Mouse (Mus musculus) stomach, embryonic 15.5 days (tissue): Measurements from ENCODE around the gene Mcat. TPM values are rescaled to one million over a fixed set of nuclear protein-coding genes. Genes with fewer than 3 reads are reported as not detected.

ENCODE experiments used
- ATAC-seq: fragments of 200-750 bp; cut with Nextera tagmentation; 2 replicates; pipeline ENCODE4 v1.8.0; 2017; ENCODE audit warnings: low read depth, moderate number of reproducible peaks, moderate TSS enrichment; ENCODE audit not compliant: insufficient read depth, low FRiP score
- H3K27ac ChIP-seq: fragments of 300-500 bp; sonication (generic); 2 replicates; pipeline ENCODE4 v1.5.1; 2015; ENCODE audit warnings: mild to moderate bottlenecking, inconsistent platforms
- H3K27me3 ChIP-seq: fragments of 300-500 bp; sonication (generic); replicated peaks from 2 replicates; pipeline ENCODE4 v1.6.1; 2015; ENCODE audit warnings: inconsistent platforms
- H3K36me3 ChIP-seq: fragments of 300-500 bp; sonication (generic); 2 replicates; pipeline ENCODE4 v1.6.1; 2015; ENCODE audit warnings: inconsistent platforms
- H3K4me1 ChIP-seq: fragments of 300-500 bp; sonication (generic); 2 replicates; pipeline ENCODE4 v1.6.1; 2015; ENCODE audit warnings: inconsistent platforms
- H3K4me2 ChIP-seq: fragments of 300-500 bp; sonication (generic); 2 replicates; pipeline ENCODE4 v1.6.1; 2015; ENCODE audit warnings: mild to moderate bottlenecking, inconsistent platforms
- H3K4me3 ChIP-seq: fragments of 300-500 bp; sonication (generic); replicated peaks from 2 replicates; pipeline ENCODE4 v1.5.1; 2015; ENCODE audit warnings: inconsistent platforms
- H3K9ac ChIP-seq: fragments of 300-500 bp; sonication (generic); 2 replicates; pipeline ENCODE4 v1.6.1; 2015; ENCODE audit warnings: inconsistent platforms
- H3K9me3 ChIP-seq: fragments of 300-500 bp; sonication (generic); 2 replicates; pipeline ENCODE4 v1.6.1; 2016; ENCODE audit warnings: inconsistent platforms
- WGBS: fragments of 180-500 bp; shearing (Covaris S2); methylation state at CpG from one replicate; pipeline ENCODE4 v1.1.7; 2015; 5-methylcytosine and 5-hydroxymethylcytosine counted together
- polyA plus RNA-seq: library from polyadenylated mRNA; unstranded; fragments of >200 nt; fragmentation: Nextera tagmentation; extraction: Ambion mirVana; gene quantifications from 2 replicates; pipeline ENCODE4 v1.2.1, GENCODE M21; 2015

The Mcat gene
- polyA plus RNA-seq, 1 experiment from 2014 or later: 35.4 TPM

DNA sequence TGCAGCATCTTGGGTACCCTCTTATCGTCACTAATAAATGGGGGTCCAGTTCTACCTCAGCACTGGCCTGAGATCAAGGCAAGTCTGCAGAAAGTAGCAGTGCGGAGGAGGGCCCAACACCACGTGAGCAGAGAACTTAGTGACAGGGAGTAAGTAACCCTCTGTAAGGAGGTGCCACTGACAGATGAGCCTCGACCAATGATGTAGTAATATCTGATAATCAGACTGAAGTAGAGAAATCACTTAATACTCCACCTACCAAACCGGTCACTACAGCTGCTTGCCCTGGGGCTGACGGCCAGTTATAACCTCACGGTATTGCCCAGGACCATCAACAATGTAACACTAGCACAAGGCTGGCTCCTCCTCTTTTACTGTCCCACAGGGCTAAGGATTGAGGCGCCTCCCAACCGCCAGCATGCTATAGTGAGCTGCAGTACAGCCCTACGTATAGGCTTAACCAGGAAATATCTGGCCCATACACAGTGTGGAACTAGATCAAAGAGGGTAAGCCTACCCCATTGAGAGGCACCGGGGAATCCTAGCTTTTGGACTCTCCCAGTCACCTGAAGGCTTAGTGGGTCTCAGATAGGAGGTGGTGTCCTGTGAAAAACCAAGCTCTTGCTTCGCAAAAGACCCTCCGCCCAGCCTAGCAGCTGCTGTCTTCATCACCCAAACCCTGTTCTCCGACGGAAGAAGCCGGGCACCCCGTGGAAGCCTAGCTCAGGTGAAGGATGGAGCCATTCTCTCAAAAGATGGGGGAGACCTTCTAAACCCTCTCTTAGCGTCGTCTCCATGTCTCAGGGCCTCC is 30.3 kb upstream of the Mcat start:
- Histone ChIP-seq H3K27ac (peak overlapping the region; percentile 78), H3K4me3 (peak overlapping the region; percentile 87), H3K4me1 (peaks cover 22% of the 10 kb centered on the region), H3K4me2 (peak overlapping the region; percentile 88), H3K9me3 (no peaks in the 10 kb centered on the region), H3K9ac (peak overlapping the region; percentile 83), H3K36me3 (no peaks in the 10 kb centered on the region), H3K27me3 (no peaks in the 10 kb centered on the region)
- WGBS: 9% methylated on average over 19 of the region's 19 CpGs
- peak; percentile 68 for ATAC-seq

DNA sequence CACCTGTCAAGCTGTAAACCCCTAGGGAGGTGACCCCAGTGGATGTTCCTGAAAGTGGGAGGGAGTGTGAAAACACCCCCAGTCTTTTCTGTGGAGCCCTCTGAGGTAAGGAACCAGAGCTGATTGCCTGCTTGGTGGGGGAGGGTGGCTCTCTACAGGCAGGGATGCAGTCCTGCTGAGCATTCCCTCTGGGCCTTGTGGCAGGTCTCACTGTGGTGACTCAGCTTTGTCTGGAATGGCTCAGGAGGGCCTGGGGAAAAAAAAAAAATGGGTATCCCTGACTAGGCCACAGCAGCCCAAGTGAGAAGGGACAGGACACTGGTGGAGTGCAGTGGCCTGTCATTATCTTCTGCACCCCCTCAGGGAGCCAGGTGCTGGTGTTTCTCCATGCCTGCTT is 29.6 kb upstream of the Mcat start:
- H3K36me3 ChIP-seq: no peaks in the 10 kb centered on the region
- H3K9me3 ChIP-seq: no peaks in the 10 kb centered on the region
- no peak overlapping the region for H3K9ac ChIP-seq
- no peak for ATAC-seq
- peaks cover 22% of the 10 kb centered on the region for H3K4me1 ChIP-seq
- peak overlapping the region; percentile 78 for H3K27ac ChIP-seq
- H3K4me3 ChIP-seq: 0 out of 2 replicates have a peak overlapping the region, but pooled peaks have one; percentile 87
- no peaks in the 10 kb centered on the region for H3K27me3 ChIP-seq
- H3K4me2 ChIP-seq: peak overlapping the region; percentile 88

DNA sequence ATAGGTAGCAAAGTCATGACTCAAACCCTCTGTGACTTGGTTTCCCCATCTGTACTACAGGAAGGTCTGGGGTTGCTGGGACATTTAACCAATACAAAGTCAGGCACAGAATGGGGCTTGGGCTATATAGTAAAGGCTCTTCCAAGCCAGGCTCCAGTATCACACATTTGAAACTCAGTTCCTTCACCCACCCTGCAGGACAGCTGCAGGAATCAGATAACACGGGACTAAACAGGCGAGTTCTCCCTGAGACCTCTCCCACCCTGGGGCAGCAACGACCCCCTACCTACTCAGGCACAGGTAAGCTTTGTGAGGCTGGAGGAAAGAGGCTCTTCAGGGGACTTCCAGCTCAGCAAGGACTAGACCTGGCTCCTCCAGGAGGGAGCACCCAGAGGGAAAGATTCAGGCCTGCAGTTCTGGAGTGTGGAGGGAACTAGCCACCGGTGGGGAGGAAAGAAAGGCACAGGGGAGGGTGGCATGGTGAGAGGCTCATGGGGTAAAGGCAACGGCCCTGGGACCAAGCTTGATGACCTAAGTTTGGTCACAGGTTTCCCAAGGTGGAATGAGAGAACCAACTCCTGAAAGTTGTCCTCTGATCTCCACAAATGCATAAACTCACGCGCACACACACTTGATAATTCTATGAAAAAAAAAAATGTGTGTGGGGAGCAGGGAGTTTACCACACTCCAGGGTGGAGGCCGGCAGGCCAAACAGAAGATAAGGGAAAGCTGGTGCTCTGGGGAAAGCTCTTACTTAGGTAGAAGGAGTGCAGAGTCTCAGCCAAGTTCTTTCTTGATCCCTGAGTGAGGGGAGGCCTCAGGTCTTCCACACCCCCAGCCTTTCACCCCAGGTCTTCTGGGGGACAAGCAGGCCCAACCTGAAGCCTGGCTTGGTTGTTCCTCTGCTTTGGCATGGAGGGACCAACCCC is 28.9 kb upstream of the Mcat start:
- Histone ChIP-seq H3K9ac (no peak overlapping the region), H3K36me3 (no peaks in the 10 kb centered on the region), H3K4me3 (0 out of 2 replicates have a peak overlapping the region, but pooled peaks have one; percentile 87), H3K27me3 (no peaks in the 10 kb centered on the region), H3K9me3 (no peaks in the 10 kb centered on the region), H3K4me2 (peak overlapping the region; percentile 88), H3K27ac (peak overlapping the region; percentile 78), H3K4me1 (peaks cover 22% of the 10 kb centered on the region)
- WGBS: 52% methylated on average over 8 of the region's 8 CpGs
- peak; percentile 50; the same call in 1 of the 2 replicates for ATAC-seq

DNA sequence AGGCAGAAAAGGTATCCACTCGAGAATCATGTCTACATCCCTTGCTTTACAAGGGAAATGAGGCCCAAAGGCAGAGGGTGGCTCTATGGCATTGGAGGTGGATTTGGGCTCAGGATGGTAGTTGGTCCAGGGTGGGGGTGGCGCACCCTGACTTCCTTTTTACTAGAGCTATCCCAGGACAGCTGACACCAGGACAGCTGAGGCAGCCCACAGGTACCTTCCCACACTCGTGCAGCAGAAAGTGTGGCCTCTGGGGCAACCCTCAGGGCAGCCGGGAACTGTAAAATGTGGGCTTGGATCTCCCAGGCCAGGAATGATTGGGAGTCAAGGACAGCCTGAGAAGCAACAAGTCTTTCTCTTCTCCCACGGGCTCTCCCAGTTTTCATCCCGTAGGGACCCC is 28.2 kb upstream of the Mcat start:
- H3K27me3 ChIP-seq: no peaks in the 10 kb centered on the region
- no peak overlapping the region for H3K9ac ChIP-seq
- H3K9me3 ChIP-seq: no peaks in the 10 kb centered on the region
- H3K4me3 ChIP-seq: no peak overlapping the region
- peak overlapping the region; percentile 78; the same call in 1 of the 2 replicates for H3K27ac ChIP-seq
- H3K4me2 ChIP-seq: no peak overlapping the region
- 76% methylated on average over 6 of the region's 6 CpGs for WGBS
- H3K4me1 ChIP-seq: peaks cover 22% of the 10 kb centered on the region
- H3K36me3 ChIP-seq: peaks cover 6% of the 10 kb centered on the region
- no peak for ATAC-seq

DNA sequence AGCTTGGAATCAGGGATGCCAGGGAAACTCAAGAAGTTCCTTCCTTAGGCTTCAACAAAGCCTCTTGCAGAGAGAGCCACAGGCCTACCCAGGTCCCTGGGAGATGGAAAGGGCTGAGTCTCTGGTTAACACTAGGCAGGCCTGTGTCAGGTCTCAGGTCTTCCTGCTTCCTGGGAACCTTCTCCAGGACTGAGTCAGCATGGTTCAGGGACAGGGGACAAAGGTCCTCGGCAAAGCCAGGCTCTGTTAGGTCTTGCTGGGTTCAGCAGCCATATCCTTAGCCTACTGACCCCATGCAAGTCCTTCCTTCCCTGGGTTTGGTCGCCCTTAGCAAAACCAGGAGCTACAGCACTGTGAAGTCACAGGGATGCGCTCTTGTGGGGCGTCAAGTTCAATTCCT is 27.3 kb upstream of the Mcat start:
- H3K27me3 ChIP-seq: no peaks in the 10 kb centered on the region
- H3K4me2 ChIP-seq: no peak overlapping the region
- no peak for ATAC-seq
- no peak overlapping the region for H3K9ac ChIP-seq
- no peak overlapping the region for H3K27ac ChIP-seq
- H3K4me1 ChIP-seq: peaks cover 22% of the 10 kb centered on the region
- 93% methylated on average over 4 of the region's 4 CpGs for WGBS
- H3K9me3 ChIP-seq: no peaks in the 10 kb centered on the region
- no peak overlapping the region for H3K4me3 ChIP-seq
- peaks cover 15% of the 10 kb centered on the region for H3K36me3 ChIP-seq

DNA sequence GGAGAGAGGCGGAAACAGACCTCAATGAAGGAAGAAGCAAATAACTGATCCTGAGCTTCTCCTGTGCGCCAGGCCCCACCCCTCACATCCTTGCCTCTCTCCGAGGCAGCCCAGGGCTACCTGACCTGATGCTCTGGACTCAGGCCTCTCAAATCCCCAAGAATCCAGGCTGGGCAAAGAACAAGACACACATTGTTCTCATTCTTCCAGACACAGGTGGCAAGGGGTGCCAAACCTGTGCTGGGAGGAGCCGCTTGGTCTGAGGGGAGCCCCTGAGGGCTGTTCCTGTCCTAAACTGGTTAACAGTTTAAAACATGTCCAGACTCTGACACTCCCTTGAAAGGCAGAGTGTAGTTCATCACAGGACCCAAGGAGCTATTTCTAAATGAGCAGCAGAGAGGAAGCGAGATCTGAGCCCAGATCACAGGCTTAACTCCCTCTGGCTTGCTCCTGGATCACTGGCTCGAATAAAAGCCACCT is 21.2 kb upstream of the Mcat start:
- no peak overlapping the region for H3K9ac ChIP-seq
- H3K36me3 ChIP-seq: peaks cover 48% of the 10 kb centered on the region
- H3K9me3 ChIP-seq: no peaks in the 10 kb centered on the region
- WGBS: 86% methylated on average over 6 of the region's 6 CpGs
- H3K4me3 ChIP-seq: no peak overlapping the region
- no peak overlapping the region for H3K4me2 ChIP-seq
- no peaks in the 10 kb centered on the region for H3K27me3 ChIP-seq
- no peaks in the 10 kb centered on the region for H3K4me1 ChIP-seq
- ATAC-seq: no peak
- no peak overlapping the region for H3K27ac ChIP-seq

DNA sequence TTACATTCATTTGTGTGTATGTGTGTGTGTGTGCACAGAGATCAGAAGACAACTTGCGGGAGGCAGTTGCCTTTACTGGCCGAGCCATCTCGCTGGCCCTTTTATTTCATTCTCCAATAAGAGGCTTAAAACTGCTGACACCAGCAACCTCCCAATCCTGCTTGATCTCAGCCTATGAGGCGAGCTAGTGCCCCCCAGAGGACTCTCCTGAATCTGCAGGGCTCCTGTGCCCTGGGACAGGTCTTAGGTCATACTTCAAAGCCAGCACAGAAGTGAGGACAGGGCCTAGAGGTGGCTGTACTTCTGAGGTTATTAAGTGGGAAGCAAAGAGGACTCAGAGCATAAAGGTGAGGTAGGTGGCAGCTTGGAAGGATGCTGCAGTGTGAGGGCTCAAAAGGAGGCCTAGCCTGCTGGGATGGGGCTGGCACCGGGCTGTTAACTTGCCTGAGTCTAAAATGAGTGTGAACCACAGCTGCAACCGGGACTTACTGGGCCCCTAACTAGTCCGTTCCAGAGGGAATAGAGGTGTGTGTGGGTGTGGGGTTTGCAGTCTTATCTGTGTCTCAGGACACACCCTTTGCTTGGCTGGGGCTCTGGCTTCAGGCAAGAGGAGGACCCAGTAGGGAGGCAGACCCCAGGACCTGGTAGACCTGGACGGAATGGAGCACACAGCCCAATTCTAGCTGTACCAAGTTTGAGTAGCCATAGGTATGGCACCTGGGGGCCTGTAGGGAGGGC is 20.0 kb upstream of the Mcat start:
- ATAC-seq: peak; percentile 68; the same call in 1 of the 2 replicates
- no peaks in the 10 kb centered on the region for H3K27me3 ChIP-seq
- no peak overlapping the region for H3K9ac ChIP-seq
- WGBS: 71% methylated on average over 8 of the region's 8 CpGs
- H3K9me3 ChIP-seq: no peaks in the 10 kb centered on the region
- H3K36me3 ChIP-seq: peaks cover 58% of the 10 kb centered on the region
- no peak overlapping the region for H3K27ac ChIP-seq
- H3K4me2 ChIP-seq: no peak overlapping the region
- H3K4me1 ChIP-seq: no peaks in the 10 kb centered on the region
- H3K4me3 ChIP-seq: no peak overlapping the region

DNA sequence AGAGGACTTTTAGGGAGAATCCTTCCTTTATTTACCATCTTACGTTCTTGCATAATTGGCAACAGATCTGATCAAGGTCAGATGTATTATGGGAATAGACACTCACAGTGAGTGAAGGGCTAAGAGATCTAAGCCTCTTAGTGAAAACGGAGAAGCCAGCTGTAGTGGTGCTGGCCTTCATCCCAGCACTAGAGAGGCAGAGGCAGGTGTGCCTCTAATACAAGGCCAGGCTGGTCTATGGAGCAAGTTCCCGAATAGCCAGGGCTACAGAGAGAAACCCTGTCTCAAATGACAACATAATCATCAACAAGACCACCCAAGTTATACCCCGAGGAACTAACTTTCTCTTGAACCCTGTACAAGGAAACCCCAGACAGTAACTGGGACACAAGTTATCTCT is 19.3 kb upstream of the Mcat start:
- H3K27ac ChIP-seq: no peak overlapping the region
- no peak overlapping the region for H3K4me3 ChIP-seq
- H3K9ac ChIP-seq: no peak overlapping the region
- no peaks in the 10 kb centered on the region for H3K9me3 ChIP-seq
- peaks cover 63% of the 10 kb centered on the region for H3K36me3 ChIP-seq
- H3K4me2 ChIP-seq: no peak overlapping the region
- no peaks in the 10 kb centered on the region for H3K27me3 ChIP-seq
- H3K4me1 ChIP-seq: no peaks in the 10 kb centered on the region
- ATAC-seq: no peak
- WGBS: 81% methylated on average over 4 of the region's 4 CpGs

DNA sequence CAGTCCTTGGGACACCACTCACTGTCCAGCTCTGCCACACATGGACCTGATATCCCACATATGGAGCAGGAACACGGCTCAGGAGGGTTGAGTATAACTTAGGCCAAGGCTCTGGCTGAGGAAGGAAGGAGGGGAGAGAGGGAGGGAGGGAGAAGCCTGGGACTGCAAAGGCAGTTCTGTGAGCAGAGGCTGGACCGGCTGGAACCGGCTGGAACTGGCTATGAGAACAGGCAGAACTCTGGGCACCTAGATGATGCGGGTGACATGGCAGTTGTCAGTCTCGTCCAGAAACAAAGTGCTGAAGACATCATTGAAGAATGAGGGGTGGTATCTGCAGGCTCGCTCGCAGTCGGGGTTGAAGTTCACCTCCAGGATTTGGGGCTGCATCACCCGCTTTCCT is 13.1 kb upstream of the Mcat start:
- H3K4me1 ChIP-seq: no peaks in the 10 kb centered on the region
- H3K27ac ChIP-seq: no peak overlapping the region
- no peaks in the 10 kb centered on the region for H3K27me3 ChIP-seq
- H3K4me2 ChIP-seq: no peak overlapping the region
- peaks cover 60% of the 10 kb centered on the region for H3K36me3 ChIP-seq
- H3K9me3 ChIP-seq: no peaks in the 10 kb centered on the region
- no peak overlapping the region for H3K9ac ChIP-seq
- 91% methylated on average over 9 of the region's 9 CpGs for WGBS
- H3K4me3 ChIP-seq: no peak overlapping the region
- no peak for ATAC-seq

DNA sequence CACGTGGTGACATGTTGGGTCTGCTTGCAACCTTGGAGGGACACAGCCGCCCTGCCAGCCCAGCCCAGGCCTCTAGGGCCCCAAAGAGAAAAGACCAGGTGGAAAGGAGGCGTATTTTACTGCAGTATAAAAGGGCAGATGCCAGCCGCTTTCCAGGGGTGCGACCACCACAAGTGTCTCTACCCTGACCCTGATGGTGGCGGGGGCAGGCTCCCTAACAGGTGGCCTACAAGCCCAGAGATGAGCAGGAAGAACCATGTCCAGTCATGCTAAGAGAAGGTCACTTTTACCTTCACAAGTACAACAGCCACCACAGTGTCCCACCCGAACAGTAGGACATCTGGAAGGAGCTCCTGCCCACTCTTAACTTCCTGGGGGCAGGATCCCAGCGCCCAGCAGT is 12.0 kb upstream of the Mcat start:
- no peak for ATAC-seq
- no peaks in the 10 kb centered on the region for H3K4me1 ChIP-seq
- H3K9ac ChIP-seq: no peak overlapping the region
- H3K27ac ChIP-seq: no peak overlapping the region
- no peaks in the 10 kb centered on the region for H3K27me3 ChIP-seq
- 94% methylated on average over 8 of the region's 8 CpGs for WGBS
- no peak overlapping the region for H3K4me2 ChIP-seq
- peaks cover 50% of the 10 kb centered on the region for H3K36me3 ChIP-seq
- H3K9me3 ChIP-seq: no peaks in the 10 kb centered on the region
- no peak overlapping the region for H3K4me3 ChIP-seq

DNA sequence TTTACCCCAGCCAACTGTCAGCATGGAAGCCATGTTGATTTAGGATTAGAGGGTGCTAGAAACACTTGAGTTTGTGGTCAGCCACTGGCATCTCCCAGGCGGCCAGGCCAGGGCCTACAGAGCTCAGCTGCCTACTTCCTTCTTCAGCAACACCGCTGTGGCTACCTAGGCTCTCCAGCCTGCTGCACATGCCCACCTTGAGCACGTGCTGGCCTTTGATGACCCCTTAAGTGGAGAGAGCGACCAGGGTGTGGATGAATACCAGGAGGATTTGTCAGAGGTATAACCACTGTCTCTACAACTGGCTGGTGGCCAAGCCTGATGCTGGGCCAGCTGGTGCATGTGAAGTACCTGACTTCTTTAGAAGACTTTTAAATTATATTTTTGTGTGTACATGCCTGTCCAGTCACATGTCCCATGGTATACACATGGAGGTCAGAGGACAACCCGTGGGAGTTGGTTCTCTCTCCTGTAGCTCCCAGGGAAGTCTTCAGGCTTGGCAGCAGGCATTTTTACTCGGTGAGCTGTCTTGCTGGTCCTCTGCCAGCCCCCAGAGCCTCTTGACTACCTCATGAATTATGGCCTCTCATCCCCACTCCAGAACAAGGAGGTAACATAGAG is 11.3 kb upstream of the Mcat start:
- Histone ChIP-seq H3K4me2 (no peak overlapping the region), H3K4me3 (no peak overlapping the region), H3K9me3 (no peaks in the 10 kb centered on the region), H3K9ac (no peak overlapping the region), H3K27ac (no peak overlapping the region), H3K27me3 (no peaks in the 10 kb centered on the region), H3K4me1 (no peaks in the 10 kb centered on the region), H3K36me3 (peaks cover 44% of the 10 kb centered on the region)
- WGBS: 71% methylated on average over 6 of the region's 6 CpGs
- peak; percentile 24; the same call in 1 of the 2 replicates for ATAC-seq
